23 mouse cellular contexts compared by ENCODE assay signal in the genomic region with DNA sequence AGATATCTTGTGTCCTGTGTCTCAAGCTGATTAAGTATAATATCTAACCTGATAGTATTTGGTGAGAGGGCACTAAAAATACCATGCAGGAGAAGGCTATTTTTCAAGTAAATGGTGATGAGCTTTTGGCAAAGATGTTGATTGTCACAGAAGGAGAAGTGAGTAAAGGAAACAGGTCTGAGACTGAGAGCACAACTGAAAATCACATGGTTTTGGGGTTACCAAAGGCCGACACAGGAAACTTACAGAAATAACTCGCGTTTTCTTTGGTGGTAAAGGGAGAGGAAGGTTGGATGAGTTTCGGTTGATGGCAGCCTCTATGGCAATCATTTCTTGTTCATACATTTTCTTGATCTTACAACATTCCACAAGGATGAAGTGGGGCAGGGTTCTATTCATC. TPM values are rescaled to one million over a fixed set of nuclear protein-coding genes. Genes with fewer than 3 reads are reported as not detected.
A peak's percentile ranks its signal among the peaks of the same experiment; 100 is the strongest.
DNase-seq lines count a peak whose midpoint lies in the region; ATAC-seq and TF ChIP-seq lines count a peak whose summit lies in the region.
"Had no signal": no experiment of that assay in that cellular context is flagged by ENCODE, and none has a peak within 500 bp of the region (broad histone marks: within the 10 kb centered on the region; RNA-seq: fewer than 3 reads in every experiment).

No protein-coding gene starts in this region.

- ATAC-seq in hematopoietic stem cell, adult 5-6 weeks (replicated peaks in 1 of 2; ENCODE audit: insufficient read depth in 1 of 2, low FRiP score in 2 of 2, low TSS enrichment in 1 of 2, low read depth in 1 of 2, poor library complexity in 2 of 2, severe bottlenecking in 2 of 2) = peak; percentile 68 to 75
- ATAC-seq in monocyte, adult 5-6 weeks (replicated peaks; ENCODE audit: insufficient number of reproducible peaks, low FRiP score, low TSS enrichment, poor library complexity, severe bottlenecking) = peak; percentile 67
- ATAC-seq: forebrain, embryonic 13.5 days; hindbrain, postnatal 0 days had no signal

- no peak overlapping the region for H3K27ac ChIP-seq in left cerebral cortex, adult 2 months
- H3K27ac ChIP-seq: embryonic facial prominence, embryonic 10.5 days; forebrain, embryonic 13.5 days; gastrocnemius, adult 2 months; heart, embryonic 10.5 days; hindbrain, embryonic 13.5 days; hindbrain, postnatal 0 days had no signal

- TF ChIP-seq CTCF in left cerebral cortex, adult 2 months (IDR thresholded peaks at IDR 0.05) = no peak

- no peak overlapping the region for H3K4me3 ChIP-seq in left cerebral cortex, adult 2 months
- H3K4me3 ChIP-seq: embryonic facial prominence, embryonic 10.5 days; forebrain, embryonic 13.5 days; gastrocnemius, adult 2 months; heart, embryonic 10.5 days; hindbrain, embryonic 13.5 days had no signal

- intact Hi-C loops in left cerebral cortex, adult 2 months (cut with DNase I) = no loop called here

- DNase-seq in lung, postnatal 36 days = peak; percentile 15
- DNase-seq in lung, postnatal 25 days (ENCODE audit: low spot score) = no peak
- DNase-seq in thymus, postnatal 4 days = no peak
- no peak for DNase-seq in testis, postnatal 10 days (ENCODE audit: low spot score)
- DNase-seq in left cerebral cortex, adult 2 months (ENCODE audit: extremely low spot score in 1 of 2, low spot score in 2 of 2) = no peak
- DNase-seq: cerebellum, adult 11-12 months; cerebellum, adult 9-10 months; cerebellum, postnatal 25 days; gastrocnemius, adult 2 months; gastrocnemius, postnatal 36 days; heart, adult 18-20 months; heart, postnatal 10 days; heart, postnatal 4 days had no signal

RNA-seq across cellular contexts. Expression of a gene that starts 50.5 kb away (rescaled TPM):
- 4.2 and 5.3 TPM in 2 replicates for total RNA-seq in hematopoietic stem cell, adult 5-6 weeks (2017)
- 6.0 to 12.7 TPM (median 6.8 TPM) in 3 replicates for total RNA-seq in monocyte, adult 5-6 weeks (2017)
- total RNA-seq in left cerebral cortex, adult 2 months (2021) = 10 to 100 TPM; 23.5 to 25.6 TPM

RNA-seq across cellular contexts. Expression of a gene that starts 54.4 kb away (rescaled TPM):
- total RNA-seq in hematopoietic stem cell, adult 5-6 weeks (2017) = not detected in 2 replicates
- total RNA-seq in monocyte, adult 5-6 weeks (2017) = not detected in 3 replicates
- not detected for total RNA-seq in left cerebral cortex, adult 2 months (2021)
- total RNA-seq: adrenal gland, postnatal 10 days; adrenal gland, postnatal 4 days; ES-E14; gastrocnemius, adult 2 months; gastrocnemius, postnatal 36 days; heart, postnatal 10 days; heart, postnatal 4 days; hindbrain, postnatal 0 days had no signal
